Mouse (Mus musculus): ENCODE data around the gene Cdipt.

Gene Cdipt

GRCm38 (mm10) chr7:127024755-127025555 lies 49.2 kb downstream of the Cdipt start:
- peak; percentile 81 for DNase-seq (ENCODE audit: low read depth, low spot score)

- no peak for DNase-seq (ENCODE audit: low read depth, low spot score)
These were observed 49.9 kb downstream of the Cdipt start for GRCm38 (mm10) chr7:127025556-127026160.

GRCm38 (mm10) chr7:127026161-127026600 lies 50.5 kb downstream of the Cdipt start:
- DNase-seq (ENCODE audit: low read depth, low spot score), result peak; percentile 83

DNA sequence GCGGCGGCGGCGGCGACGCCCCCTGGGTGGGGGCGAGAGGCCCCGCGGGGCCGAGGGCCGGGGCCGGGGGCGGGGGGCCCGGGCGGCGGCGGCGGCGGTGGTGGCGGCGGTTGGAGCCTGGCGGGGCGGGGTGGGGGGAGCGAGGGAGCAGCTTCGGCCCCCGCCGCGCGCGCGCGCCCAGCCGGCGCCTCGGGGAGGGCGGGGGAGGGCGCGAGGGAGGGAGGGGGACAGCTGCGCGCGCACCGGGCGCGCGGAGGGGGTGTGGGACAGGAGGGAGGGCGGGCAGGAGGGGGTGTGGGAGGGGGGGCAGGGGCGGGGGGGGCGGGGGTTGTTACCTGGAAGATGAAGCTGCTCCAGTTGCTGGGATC lies 50.9 kb downstream of the Cdipt start:
- no peak for DNase-seq (ENCODE audit: low read depth, low spot score)

GRCm38 (mm10) chr7:127026984-127027726 lies 51.4 kb downstream of the Cdipt start, which contains the start of gene Maz:
Maz (minus strand) TSS chr7:127027037.
- peak; percentile 99 for DNase-seq (ENCODE audit: low read depth, low spot score)

- DNase-seq (ENCODE audit: low read depth, low spot score), result no peak
These were observed 52.2 kb downstream of the Cdipt start for GRCm38 (mm10) chr7:127027885-127028284.

All from ES-CJ7 (cell line).